Mouse (Mus musculus) liver, embryonic 11.5 days (tissue): ENCODE data around the gene Nudt9. TPM values are rescaled to one million over a fixed set of nuclear protein-coding genes. Genes with fewer than 3 reads are reported as not detected.

Source experiments
- ATAC-seq: fragments of 200-750 bp; cut with Nextera tagmentation; replicated peaks from 2 replicates; pipeline ENCODE4 v1.8.0; 2017; ENCODE audit warnings: moderate number of reproducible peaks, mild to moderate bottlenecking, moderate TSS enrichment, moderate library complexity; ENCODE audit not compliant: low FRiP score
- DNase-seq: peaks from one replicate; pipeline ENCODE4 v3.0.0-alpha.2; 2017; ENCODE audit warnings: low spot score
- H3K27ac ChIP-seq: fragments of 300-500 bp; sonication (generic); 2 replicates; pipeline ENCODE4 v1.5.1; 2014; ENCODE audit warnings: mild to moderate bottlenecking, low read depth, low read length, control low read depth
- H3K27me3 ChIP-seq: fragments of 300-500 bp; sonication (generic); replicated peaks from 2 replicates; pipeline ENCODE4 v1.6.1; 2014; ENCODE audit warnings: low read length, mixed read lengths; ENCODE audit not compliant: control insufficient read depth, insufficient read depth
- H3K36me3 ChIP-seq: fragments of 300-500 bp; sonication (generic); 2 replicates; pipeline ENCODE4 v1.6.1; 2014; ENCODE audit warnings: mild to moderate bottlenecking, low read length, moderate library complexity, mixed read lengths; ENCODE audit not compliant: control insufficient read depth, insufficient read depth
- H3K4me1 ChIP-seq: fragments of 300-500 bp; sonication (generic); replicated peaks from 2 replicates; pipeline ENCODE4 v1.6.1; 2014; ENCODE audit warnings: low read length, mixed read lengths; ENCODE audit not compliant: control insufficient read depth, insufficient read depth
- H3K4me2 ChIP-seq: fragments of 300-500 bp; sonication (generic); 2 replicates; pipeline ENCODE4 v1.6.1; 2014; ENCODE audit warnings: mild to moderate bottlenecking, control low read depth, moderate library complexity
- H3K4me3 ChIP-seq: fragments of 300-500 bp; sonication (generic); 2 replicates; pipeline ENCODE4 v1.5.1; 2014; ENCODE audit warnings: low read depth, low read length, control low read depth
- H3K9ac ChIP-seq: fragments of 300-500 bp; sonication (generic); 2 replicates; pipeline ENCODE4 v1.6.1; 2014; ENCODE audit warnings: low read depth, low read length, control low read depth
- H3K9me3 ChIP-seq: fragments of 300-500 bp; sonication (generic); 2 replicates; pipeline ENCODE4 v1.6.1; 2016; ENCODE audit warnings: low read length, inconsistent platforms, mixed read lengths; ENCODE audit not compliant: control insufficient read depth
- WGBS: fragments of 180-500 bp; shearing (Covaris S2); extraction: QIAGEN DNeasy Blood & Tissue Kit; methylation state at CpG from one replicate; pipeline ENCODE4 v1.1.7; 2014; 5-methylcytosine and 5-hydroxymethylcytosine counted together
- polyA plus RNA-seq: library from polyadenylated mRNA; unstranded; fragments of >200 nt; fragmentation: Nextera tagmentation; extraction: Ambion mirVana; gene quantifications from 2 replicates; pipeline ENCODE4 v1.2.1, GENCODE M21; 2014

Nudt9 gene
- polyA plus RNA-seq, 1 experiment from 2014 or later, result 103 TPM

DNA sequence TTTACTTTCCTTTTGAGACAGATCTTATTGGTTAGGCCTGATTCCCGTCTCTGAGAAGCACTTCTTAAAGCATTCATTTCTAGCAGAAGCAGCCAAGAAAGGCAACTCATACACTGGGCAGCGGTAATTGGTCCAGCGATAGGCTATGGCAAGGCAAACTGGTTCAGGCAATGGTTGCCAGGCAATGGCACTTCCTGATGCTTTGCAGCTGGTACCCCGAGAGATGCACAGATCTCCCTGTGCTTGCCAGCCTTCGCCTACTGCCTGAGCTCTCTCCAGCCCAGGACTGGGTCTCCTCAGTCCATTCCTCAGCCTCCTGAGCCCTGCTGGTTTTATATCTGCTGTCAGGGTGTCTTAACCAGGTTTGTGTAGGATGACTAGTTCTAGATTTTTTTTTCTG, 14.3 kb downstream of the Nudt9 start:
- Histone ChIP-seq H3K9me3 (no peaks in the 10 kb centered on the region), H3K36me3 (peaks cover 18% of the 10 kb centered on the region; the same call in 1 of the 2 replicates), H3K27me3 (no peaks in the 10 kb centered on the region), H3K4me2 (no peak overlapping the region), H3K4me1 (peaks cover 15% of the 10 kb centered on the region), H3K27ac (no peak overlapping the region), H3K4me3 (no peak overlapping the region), H3K9ac (no peak overlapping the region)
- WGBS, result 90% methylated on average over 5 of the region's 5 CpGs
- ATAC-seq (no peak), DNase-seq (no peak)

DNA sequence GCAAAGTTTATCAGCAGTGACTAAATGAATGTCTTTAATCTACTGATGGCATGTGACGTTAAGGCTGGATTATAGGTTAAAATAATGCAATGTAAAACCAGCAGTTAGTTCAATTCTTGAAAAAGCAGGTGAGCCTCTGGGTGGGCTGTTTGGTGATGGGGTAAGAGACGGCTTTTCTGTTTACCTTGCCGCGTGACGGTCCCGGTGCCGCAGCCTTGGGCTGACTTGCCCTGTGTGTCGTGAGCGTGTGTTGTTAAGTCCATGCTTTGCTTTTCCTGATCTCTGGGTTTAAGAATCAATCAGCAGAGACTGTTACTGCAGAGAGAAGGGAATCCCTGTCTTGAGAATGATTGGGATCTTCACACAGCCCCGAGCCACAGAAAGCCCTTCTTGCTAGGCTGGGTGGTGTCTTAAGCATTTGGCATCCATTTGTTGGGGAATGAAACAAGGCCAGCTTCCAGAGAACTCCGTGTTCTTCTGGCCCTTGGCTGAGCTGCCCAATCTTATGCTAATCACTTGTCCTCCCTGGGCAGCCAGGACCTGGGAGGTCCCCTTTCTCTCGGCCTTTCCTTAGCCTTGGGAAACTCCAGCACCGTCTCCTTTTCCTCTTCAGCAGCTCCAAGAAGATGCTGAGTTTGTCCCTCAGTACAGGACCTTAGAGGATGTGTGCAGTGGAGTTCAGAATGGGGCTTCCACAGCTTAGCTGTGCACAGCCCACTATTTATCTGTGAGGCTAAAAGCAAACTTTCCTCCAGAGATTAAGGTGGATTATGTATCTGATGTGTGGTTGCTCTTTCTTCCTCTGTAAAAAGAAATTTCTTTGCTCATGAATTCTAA, 16.0 kb downstream of the Nudt9 start:
- 90% methylated on average over 13 of the region's 13 CpGs for WGBS
- Histone ChIP-seq H3K4me3 (no peak overlapping the region), H3K27me3 (no peaks in the 10 kb centered on the region), H3K27ac (peak overlapping the region; percentile 73; the same call in 1 of the 2 replicates), H3K36me3 (peaks cover 18% of the 10 kb centered on the region; the same call in 1 of the 2 replicates), H3K4me1 (peaks cover 5% of the 10 kb centered on the region; the same call in 1 of the 2 replicates), H3K9ac (peak overlapping the region; percentile 48; the same call in 1 of the 2 replicates), H3K4me2 (peak overlapping the region; percentile 8; the same call in 1 of the 2 replicates), H3K9me3 (no peaks in the 10 kb centered on the region)
- ATAC-seq, result peak; percentile 57
- no peak for DNase-seq

GRCm38 (mm10) chr5:104062773-104063551, 16.9 kb downstream of the Nudt9 start:
- Histone ChIP-seq H3K9me3 (no peaks in the 10 kb centered on the region), H3K4me3 (no peak overlapping the region), H3K36me3 (peaks cover 18% of the 10 kb centered on the region; the same call in 1 of the 2 replicates), H3K27ac (peak overlapping the region; percentile 73), H3K27me3 (no peaks in the 10 kb centered on the region), H3K4me1 (peaks cover 5% of the 10 kb centered on the region; the same call in 1 of the 2 replicates), H3K4me2 (peak overlapping the region; percentile 42), H3K9ac (0 out of 2 replicates have a peak overlapping the region, but pooled peaks have one; percentile 23)
- DNase-seq, result no peak
- 76% methylated on average over 11 of the region's 11 CpGs for WGBS
- ATAC-seq, result peak; percentile 99

GRCm38 (mm10) chr5:104068751-104069150, 22.6 kb downstream of the Nudt9 start:
- Histone ChIP-seq H3K36me3 (peaks cover 6% of the 10 kb centered on the region; the same call in 1 of the 2 replicates), H3K27me3 (no peaks in the 10 kb centered on the region), H3K9me3 (no peaks in the 10 kb centered on the region), H3K4me3 (no peak overlapping the region), H3K4me2 (no peak overlapping the region), H3K4me1 (0 out of 2 replicates have a peak, but pooled peaks cover 2% of the 10 kb centered on the region), H3K9ac (no peak overlapping the region), H3K27ac (no peak overlapping the region)
- DNase-seq (no peak), ATAC-seq (no peak)
- WGBS, result 86% methylated on average over 7 of the region's 7 CpGs

- WGBS, result 63% methylated on average over 4 of the region's 4 CpGs
Observed at GRCm38 (mm10) chr5:104071048-104071447, 24.9 kb downstream of the Nudt9 start.

DNA sequence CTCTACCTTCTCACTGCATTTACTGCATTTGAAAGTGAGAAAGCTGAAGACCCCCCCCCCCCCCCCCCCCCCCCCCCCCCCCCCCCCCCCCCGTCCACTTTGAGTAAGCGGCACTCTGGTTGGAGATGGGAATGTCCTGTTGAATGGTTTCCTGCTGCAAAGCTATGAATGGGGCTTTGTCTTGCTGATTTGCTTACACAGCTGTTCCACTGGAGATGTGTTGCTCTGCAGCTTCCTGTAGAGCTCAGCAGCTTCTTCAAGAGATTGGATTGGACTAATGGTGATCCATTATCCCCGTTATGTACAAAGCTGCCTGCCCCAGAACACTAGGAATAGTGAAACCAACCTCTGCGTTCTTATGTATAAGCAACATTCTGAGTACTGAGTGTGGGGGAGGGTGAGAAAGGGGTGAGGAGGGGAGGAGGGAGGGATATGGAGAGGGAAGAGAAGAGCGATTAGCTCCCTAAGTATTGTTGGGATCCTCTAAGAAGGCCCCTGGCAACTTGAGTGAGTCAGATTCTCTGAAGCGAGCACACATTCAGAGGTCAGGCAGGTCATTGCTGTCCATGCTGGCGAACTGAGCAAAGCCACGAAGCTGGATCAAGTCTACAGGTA, 26.3 kb downstream of the Nudt9 start:
- peak; percentile 84 for ATAC-seq
- H3K9me3 ChIP-seq, result no peaks in the 10 kb centered on the region
- peaks cover 4% of the 10 kb centered on the region; the same call in 1 of the 2 replicates for H3K27me3 ChIP-seq
- H3K4me2 ChIP-seq, result no peak overlapping the region
- H3K36me3 ChIP-seq, result no peaks in the 10 kb centered on the region
- WGBS, result 32% methylated on average over 7 of the region's 8 CpGs
- DNase-seq, result no peak
- no peak overlapping the region for H3K9ac ChIP-seq
- no peak overlapping the region for H3K27ac ChIP-seq
- H3K4me3 ChIP-seq, result no peak overlapping the region
- 0 out of 2 replicates have a peak, but pooled peaks cover 2% of the 10 kb centered on the region for H3K4me1 ChIP-seq

More at GRCm38 (mm10) chr5:104071048-104071447, 24.9 kb downstream of the Nudt9 start:
- DNase-seq, result no peak
- no peaks in the 10 kb centered on the region for H3K36me3 ChIP-seq
- H3K27ac ChIP-seq, result no peak overlapping the region
- no peak for ATAC-seq
- H3K4me1 ChIP-seq, result 0 out of 2 replicates have a peak, but pooled peaks cover 2% of the 10 kb centered on the region
- H3K4me2 ChIP-seq, result no peak overlapping the region
- 0 out of 2 replicates have a peak, but pooled peaks cover 4% of the 10 kb centered on the region for H3K27me3 ChIP-seq
- no peaks in the 10 kb centered on the region for H3K9me3 ChIP-seq
- no peak overlapping the region for H3K9ac ChIP-seq
- no peak overlapping the region for H3K4me3 ChIP-seq

GRCm38 (mm10) chr5:104073602-104074001, 27.5 kb downstream of the Nudt9 start:
- Histone ChIP-seq H3K4me3 (no peak overlapping the region), H3K27ac (no peak overlapping the region), H3K4me2 (no peak overlapping the region), H3K4me1 (0 out of 2 replicates have a peak, but pooled peaks cover 2% of the 10 kb centered on the region), H3K9ac (no peak overlapping the region), H3K9me3 (no peaks in the 10 kb centered on the region), H3K36me3 (no peaks in the 10 kb centered on the region), H3K27me3 (peaks cover 4% of the 10 kb centered on the region; the same call in 1 of the 2 replicates)
- 86% methylated on average over 5 of the region's 5 CpGs for WGBS
- no peak for DNase-seq
- ATAC-seq, result peak; percentile 80

GRCm38 (mm10) chr5:104074388-104074787, 28.3 kb downstream of the Nudt9 start:
- 0 out of 2 replicates have a peak, but pooled peaks cover 2% of the 10 kb centered on the region for H3K4me1 ChIP-seq
- H3K27me3 ChIP-seq, result peaks cover 4% of the 10 kb centered on the region; the same call in 1 of the 2 replicates
- H3K4me2 ChIP-seq, result no peak overlapping the region
- H3K9ac ChIP-seq, result no peak overlapping the region
- no peak overlapping the region for H3K27ac ChIP-seq
- H3K36me3 ChIP-seq, result no peaks in the 10 kb centered on the region
- no peaks in the 10 kb centered on the region for H3K9me3 ChIP-seq
- ATAC-seq (no peak), DNase-seq (no peak)
- 20% methylated on average over 12 of the region's 12 CpGs for WGBS
- H3K4me3 ChIP-seq, result no peak overlapping the region
